Mouse (Mus musculus): ENCODE data around the gene Tie1.

Gene Tie1

GRCm38 (mm10) chr4:118472687-118473086 is 17.2 kb downstream of the Tie1 start:
- no peak for DNase-seq

GRCm38 (mm10) chr4:118471281-118471680 is 18.6 kb downstream of the Tie1 start:
- no peak for DNase-seq

GRCm38 (mm10) chr4:118465697-118466163 is 24.1 kb downstream of the Tie1 start:
- DNase-seq = no peak

- DNase-seq = no peak
Measured at GRCm38 (mm10) chr4:118464956-118465355, 24.9 kb downstream of the Tie1 start.

GRCm38 (mm10) chr4:118457345-118457975 is 32.4 kb downstream of the Tie1 start, which contains the start of gene Mpl:
TSS of gene Mpl (minus strand) at chr4:118457513.
- DNase-seq = no peak

GRCm38 (mm10) chr4:118446415-118447153 is 43.3 kb downstream of the Tie1 start:
- no peak for DNase-seq

- no peak for DNase-seq
Measured at GRCm38 (mm10) chr4:118445781-118446414, 44.0 kb downstream of the Tie1 start.

- no peak for DNase-seq
Measured at GRCm38 (mm10) chr4:118445088-118445487, 44.8 kb downstream of the Tie1 start.

- DNase-seq = no peak
Measured at GRCm38 (mm10) chr4:118437829-118438253, 52.0 kb downstream of the Tie1 start.

GRCm38 (mm10) chr4:118436820-118437603 is 52.8 kb downstream of the Tie1 start, which contains the start of gene Cdc20:
TSS of gene Cdc20 (minus strand) at chr4:118437352.
- DNase-seq = peak; percentile 67

- no peak for DNase-seq
Measured at GRCm38 (mm10) chr4:118432332-118432731, 57.5 kb downstream of the Tie1 start.

GRCm38 (mm10) chr4:118429215-118429895 is 60.5 kb downstream of the Tie1 start:
- no peak for DNase-seq

- DNase-seq = no peak
Measured at GRCm38 (mm10) chr4:118428531-118429214, 61.2 kb downstream of the Tie1 start.

GRCm38 (mm10) chr4:118427768-118428451 is 62.0 kb downstream of the Tie1 start, which contains the start of gene Elovl1:
TSS of gene Elovl1 (plus strand) at chr4:118428093.
- DNase-seq = peak; percentile 66

GRCm38 (mm10) chr4:118427415-118427767 is 62.5 kb downstream of the Tie1 start:
- no peak for DNase-seq

- DNase-seq = no peak
Measured at GRCm38 (mm10) chr4:118425374-118425773, 64.5 kb downstream of the Tie1 start.

GRCm38 (mm10) chr4:118424541-118425160 is 65.2 kb downstream of the Tie1 start:
- no peak for DNase-seq

GRCm38 (mm10) chr4:118421384-118421783 is 68.5 kb downstream of the Tie1 start:
- no peak for DNase-seq

Measured in cerebellum, adult 8-10 months (tissue).